Mouse (Mus musculus) gastrocnemius, adult 18-20 months (tissue): Measurements from ENCODE around the gene Mlx. TPM values are rescaled to one million over a fixed set of nuclear protein-coding genes. Genes with fewer than 3 reads are reported as not detected.

ENCODE experiments used
- DNase-seq: peaks from one replicate; pipeline ENCODE4 v3.0.0; 2021; ENCODE audit warnings: low spot score
- microRNA-seq: library from miRNA; unstranded; fragments of <30 nt; microRNA quantifications from one replicate; pipeline ENCODE4 v1.2.0, GENCODE M21; 2021
- total RNA-seq, 2 experiments: library from RNA; stranded (reverse); gene quantifications; 2 replicates each; pipeline ENCODE4 v1.2.3; 2021

Mlx gene
- total RNA-seq, 2 experiments from 2014 or later, result 12.3 to 14.4 TPM

DNA sequence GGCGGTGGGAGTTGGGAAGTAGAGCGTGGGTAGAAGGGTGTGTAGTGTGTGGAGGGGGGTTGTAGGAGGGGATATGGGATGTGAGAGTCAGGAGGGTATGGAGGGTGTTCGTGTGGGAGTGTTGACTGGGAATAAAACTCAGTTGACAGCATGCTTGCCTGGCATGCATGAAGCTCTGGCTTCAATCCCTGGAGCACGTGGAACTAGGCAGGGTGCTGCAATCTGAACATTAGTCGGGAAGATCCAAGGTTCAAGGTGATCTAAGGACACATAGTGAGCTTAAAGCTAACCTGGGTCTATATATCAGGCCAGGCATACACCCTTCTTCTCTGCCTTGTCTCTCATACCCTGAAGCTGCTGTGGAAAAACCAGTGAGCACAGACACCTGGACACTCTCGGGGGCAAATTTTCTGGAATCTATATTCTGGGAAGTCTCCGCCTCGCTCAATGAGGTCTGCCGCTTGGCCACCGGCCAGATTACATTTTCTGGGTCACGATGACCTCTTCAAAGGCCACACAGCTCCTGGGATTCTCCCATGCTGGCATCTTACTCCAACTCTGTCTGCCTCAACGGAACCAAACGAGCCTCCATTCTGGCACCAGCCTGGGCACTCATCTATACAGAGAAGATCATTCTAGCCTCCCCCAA is 47.3 kb downstream of the Mlx start:
- DNase-seq, result no peak

DNA sequence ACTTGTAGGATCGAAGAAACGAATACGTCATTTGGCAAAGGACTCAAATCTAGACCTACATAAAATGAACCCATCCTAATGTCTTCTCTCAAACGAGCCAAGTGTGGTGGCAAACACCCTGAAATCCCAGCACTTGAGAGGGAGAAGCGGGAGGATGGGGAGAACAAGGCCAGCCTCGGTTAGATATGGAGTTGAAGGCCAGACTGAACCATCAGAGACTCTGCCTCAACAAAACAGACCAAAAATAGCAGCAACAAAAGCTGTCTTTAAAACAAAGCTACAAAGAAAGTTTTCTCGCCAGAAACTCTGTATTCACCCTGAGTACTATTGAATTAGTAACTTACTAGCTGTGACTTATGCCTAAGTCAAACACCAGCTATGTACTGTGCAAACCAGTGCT is 49.9 kb downstream of the Mlx start:
- DNase-seq, result no peak

DNA sequence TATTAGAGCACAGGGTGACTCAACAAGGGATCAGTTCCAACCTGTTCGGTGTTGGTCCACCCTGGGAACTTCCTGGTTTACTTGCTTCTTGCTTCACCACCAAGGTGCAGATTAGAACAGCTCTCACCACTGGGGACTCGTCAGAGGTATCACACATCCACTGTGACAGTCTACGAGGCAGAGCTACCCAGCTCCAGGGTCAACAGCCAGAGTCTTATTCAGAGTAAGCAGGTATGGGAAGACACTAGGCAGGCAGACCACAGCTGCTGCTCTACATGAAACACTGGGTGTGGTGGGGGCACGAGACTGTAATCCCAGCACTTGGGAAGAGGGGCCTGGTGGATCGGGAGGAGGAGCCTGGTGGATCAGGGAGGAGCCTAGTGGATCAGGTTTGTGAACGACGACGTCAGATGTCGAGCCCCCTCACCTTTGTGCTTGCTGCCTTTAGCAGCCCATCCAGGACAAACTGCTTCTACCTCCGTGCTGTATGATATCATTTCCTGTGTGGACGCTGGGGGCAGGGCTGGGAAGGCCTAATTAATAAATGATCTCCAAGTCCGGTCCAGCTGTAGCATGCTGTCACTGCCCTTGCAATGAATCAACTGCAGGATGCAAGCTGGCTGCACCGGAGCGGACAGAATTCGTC is 51.6 kb downstream of the Mlx start:
- no peak for DNase-seq

DNA sequence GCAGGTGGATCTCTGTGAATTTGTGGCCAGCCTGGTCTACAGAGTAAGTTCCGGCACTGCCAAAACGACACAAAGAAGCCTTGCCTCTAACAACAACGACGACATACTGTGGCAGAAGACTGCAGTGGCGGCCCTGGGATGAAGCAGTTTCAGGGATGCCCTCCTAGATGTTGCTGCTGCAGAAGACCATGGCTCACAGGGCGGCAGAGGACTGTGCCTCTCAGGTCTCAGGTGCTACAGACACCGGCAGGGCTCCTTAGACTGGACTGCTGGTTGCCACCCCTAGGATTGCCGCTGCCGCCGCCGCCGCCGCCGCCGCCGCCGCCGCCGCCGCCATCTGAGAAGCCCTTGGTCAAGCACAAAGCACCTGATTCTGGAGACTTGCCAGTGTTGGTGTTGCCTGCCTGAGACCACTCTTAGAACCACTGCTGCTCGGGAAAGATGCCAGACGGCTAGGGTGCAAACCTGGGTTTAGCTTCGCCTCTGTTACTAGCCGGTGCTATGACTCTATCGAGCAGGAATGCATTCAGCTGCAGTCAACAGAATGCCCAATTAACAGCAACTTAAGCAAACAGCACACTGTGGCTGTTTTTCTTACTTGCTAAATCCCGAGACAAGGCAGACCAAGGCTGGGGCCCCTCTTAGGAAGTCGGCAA is 53.2 kb downstream of the Mlx start:
- DNase-seq, result no peak

DNA sequence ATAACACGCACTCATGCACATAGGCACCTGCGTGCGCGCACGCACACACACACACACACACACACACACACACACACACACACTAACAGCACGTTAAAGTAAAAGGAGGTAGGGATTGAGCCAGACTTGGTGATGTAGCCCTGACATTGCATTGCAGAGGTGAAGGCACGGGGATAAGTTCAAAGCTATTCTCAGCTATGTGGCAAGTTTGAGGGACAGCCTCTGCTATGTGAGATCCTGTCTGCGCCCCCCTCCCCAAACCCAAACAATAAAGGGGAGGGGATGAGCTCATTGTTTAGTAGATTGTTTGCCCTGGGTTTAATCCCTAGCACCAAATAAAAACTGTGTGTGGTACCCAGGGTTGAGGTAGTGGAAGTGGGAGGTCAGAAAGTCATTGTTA is 54.0 kb downstream of the Mlx start:
- DNase-seq, result no peak

Small RNA genes lying within 50 kb of the gene (microRNA-seq; reads per million reads assigned to microRNA genes)
- not detected for gene Gm27626

Other genes with a start within 250 kb of the Mlx start
- gene Stat5b, start 236.6 kb upstream of the Mlx start, total RNA-seq, result 100 to 1,000 TPM; 125 to 170 TPM
- 10 to 100 TPM; 11.3 to 13.3 TPM for gene Stat5a, start 227.9 kb upstream of the Mlx start, total RNA-seq
- 10 to 100 TPM; 38.1 to 48.6 TPM for gene Stat3, start 147.7 kb upstream of the Mlx start, total RNA-seq
- 100 to 1,000 TPM; 128 to 153 TPM for gene Cavin1, start 116.4 kb upstream of the Mlx start, total RNA-seq
- 10 to 100 TPM; 57.0 to 74.4 TPM for gene Atp6v0a1, start 77.8 kb upstream of the Mlx start, total RNA-seq
- gene Naglu, start 17.3 kb upstream of the Mlx start, total RNA-seq, result 1 to 10 TPM; 3.9 TPM
- under 1 TPM; 0.16 to 0.33 TPM for gene Hsd17b1, start 8.9 kb upstream of the Mlx start, total RNA-seq
- 1 to 10 TPM; 7.3 to 7.7 TPM for gene Coasy, start 4.7 kb upstream of the Mlx start, total RNA-seq
- 1 to 10 TPM; 1.7 to 2.0 TPM for gene Psmc3ip, start 8.2 kb downstream of the Mlx start, total RNA-seq
- 10 to 100 TPM; 27.1 to 30.4 TPM for gene Retreg3, start 32.6 kb downstream of the Mlx start, total RNA-seq
- 10 to 100 TPM; 24.7 to 26.2 TPM for gene Tubg1, start 32.7 kb downstream of the Mlx start, total RNA-seq
- gene Tubg2, start 68.6 kb downstream of the Mlx start, total RNA-seq, result 1 to 10 TPM; 2.7 to 3.3 TPM
- 1 to 10 TPM in 1 of 2 experiments, under 1 TPM in 1; 0.82 to 1.2 TPM for gene Cntnap1, start 83.2 kb downstream of the Mlx start, total RNA-seq
- gene Plekhh3, start 84.1 kb downstream of the Mlx start, total RNA-seq, result 10 to 100 TPM; 19.4 to 24.2 TPM
- not detected for gene Ccr10, start 88.2 kb downstream of the Mlx start, total RNA-seq
- 10 to 100 TPM; 25.3 to 26.3 TPM for gene Ezh1, start 139.2 kb downstream of the Mlx start, total RNA-seq
- gene Ramp2, start 158.8 kb downstream of the Mlx start, total RNA-seq, result 10 to 100 TPM; 30.1 to 31.0 TPM
- 10 to 100 TPM; 46.1 to 46.8 TPM for gene Vps25, start 166.4 kb downstream of the Mlx start, total RNA-seq
- under 1 TPM; 0.23 to 0.26 TPM for gene Wnk4, start 173.3 kb downstream of the Mlx start, total RNA-seq
- under 1 TPM; 0.31 to 0.37 TPM for gene Cntd1, start 191.7 kb downstream of the Mlx start, total RNA-seq
- 10 to 100 TPM; 71.2 to 81.6 TPM for gene Coa3, start 191.8 kb downstream of the Mlx start, total RNA-seq
- 10 to 100 TPM; 85.6 to 95.6 TPM for gene Becn1, start 215.0 kb downstream of the Mlx start, total RNA-seq
- gene Psme3, start 228.9 kb downstream of the Mlx start, total RNA-seq, result 10 to 100 TPM; 66.4 to 81.3 TPM
- gene Aoc2, start 237.8 kb downstream of the Mlx start, total RNA-seq, result 1 to 10 TPM; 1.0 to 1.1 TPM
- gene Aoc3, start 243.3 kb downstream of the Mlx start, total RNA-seq, result 1 to 10 TPM; 5.3 to 9.6 TPM